Mouse (Mus musculus): Measurements from ENCODE around the gene Lrrc29. TPM values are rescaled to one million over a fixed set of nuclear protein-coding genes. Genes with fewer than 3 reads are reported as not detected.
A peak's percentile ranks its signal among the peaks of the same experiment; 100 is the strongest.

Lrrc29 gene
- polyA plus RNA-seq, 1 experiment from 2014 or later = 3.1 TPM

- no peak for ATAC-seq (ENCODE audit: insufficient read depth)
- H3K9me3 ChIP-seq (ENCODE audit: low read depth, low read length) = no peaks in the 10 kb centered on the region
- no peak for TF ChIP-seq CTCF (IDR thresholded peaks at IDR 0.05; ENCODE audit: low read depth)
- peaks cover 27% of the 10 kb centered on the region for H3K36me3 ChIP-seq (ENCODE audit: insufficient read depth)
- H3K9ac ChIP-seq = peak overlapping the region; percentile 83
- no peaks in the 10 kb centered on the region for H3K27me3 ChIP-seq (ENCODE audit: insufficient read depth, low read length)
- DNase-seq = peak; percentile 75
- peaks cover 45% of the 10 kb centered on the region for H3K4me1 ChIP-seq (ENCODE audit: insufficient read depth)
- H3K4me3 ChIP-seq (ENCODE audit: low read depth, low read length) = peak overlapping the region; percentile 84
- H3K27ac ChIP-seq (ENCODE audit: low read depth) = peak overlapping the region; percentile 96
- peak overlapping the region; percentile 90 for H3K4me2 ChIP-seq
- 26% methylated on average over 8 of the region's 8 CpGs for WGBS
Observed at GRCm38 (mm10) chr8:105343791-105344574, 17.9 kb upstream of the Lrrc29 start.

- peak overlapping the region; percentile 90 for H3K4me2 ChIP-seq
Observed at GRCm38 (mm10) chr8:105342768-105343167, 16.7 kb upstream of the Lrrc29 start.

GRCm38 (mm10) chr8:105341399-105341798, 15.3 kb upstream of the Lrrc29 start:
- Histone ChIP-seq H3K4me1 (ENCODE audit: insufficient read depth) (peaks cover 45% of the 10 kb centered on the region), H3K4me2 (peak overlapping the region; percentile 44; the same call in 1 of the 2 replicates), H3K9me3 (ENCODE audit: low read depth, low read length) (no peaks in the 10 kb centered on the region), H3K27ac (ENCODE audit: low read depth) (peak overlapping the region; percentile 97), H3K4me3 (ENCODE audit: low read depth, low read length) (no peak overlapping the region), H3K27me3 (ENCODE audit: insufficient read depth, low read length) (no peaks in the 10 kb centered on the region), H3K9ac (no peak overlapping the region), H3K36me3 (ENCODE audit: insufficient read depth) (peaks cover 52% of the 10 kb centered on the region)
- 31% methylated on average over 8 of the region's 8 CpGs for WGBS
- DNase-seq = peak; percentile 98
- ATAC-seq (ENCODE audit: insufficient read depth) = peak; percentile 89
- no peak for TF ChIP-seq CTCF (IDR thresholded peaks at IDR 0.05; ENCODE audit: low read depth)

More at GRCm38 (mm10) chr8:105342768-105343167, 16.7 kb upstream of the Lrrc29 start:
- 57% methylated on average over 4 of the region's 4 CpGs for WGBS
- peak overlapping the region; percentile 10; the same call in 1 of the 2 replicates for H3K4me3 ChIP-seq (ENCODE audit: low read depth, low read length)
- H3K27ac ChIP-seq (ENCODE audit: low read depth) = peak overlapping the region; percentile 96
- no peak for ATAC-seq (ENCODE audit: insufficient read depth)
- peaks cover 45% of the 10 kb centered on the region for H3K4me1 ChIP-seq (ENCODE audit: insufficient read depth)
- H3K9ac ChIP-seq = no peak overlapping the region; the same call in none of the 2 replicates
- no peak for DNase-seq
- H3K27me3 ChIP-seq (ENCODE audit: insufficient read depth, low read length) = no peaks in the 10 kb centered on the region
- no peak for TF ChIP-seq CTCF (IDR thresholded peaks at IDR 0.05; ENCODE audit: low read depth)
- H3K36me3 ChIP-seq (ENCODE audit: insufficient read depth) = peaks cover 39% of the 10 kb centered on the region
- H3K9me3 ChIP-seq (ENCODE audit: low read depth, low read length) = no peaks in the 10 kb centered on the region

GRCm38 (mm10) chr8:105339886-105340635, 14.0 kb upstream of the Lrrc29 start:
- Histone ChIP-seq H3K9me3 (ENCODE audit: low read depth, low read length) (no peaks in the 10 kb centered on the region), H3K27ac (ENCODE audit: low read depth) (peak overlapping the region; percentile 97), H3K4me1 (ENCODE audit: insufficient read depth) (peaks cover 34% of the 10 kb centered on the region), H3K4me3 (ENCODE audit: low read depth, low read length) (no peak overlapping the region), H3K36me3 (ENCODE audit: insufficient read depth) (peaks cover 66% of the 10 kb centered on the region), H3K27me3 (ENCODE audit: insufficient read depth, low read length) (no peaks in the 10 kb centered on the region), H3K4me2 (peak overlapping the region; percentile 44; the same call in 1 of the 2 replicates), H3K9ac (0 out of 2 replicates have a peak overlapping the region, but pooled peaks have one; percentile 4)
- DNase-seq (peak; percentile 63), ATAC-seq (ENCODE audit: insufficient read depth) (no peak)
- WGBS = 28% methylated on average over 6 of the region's 6 CpGs
- TF ChIP-seq CTCF (IDR thresholded peaks at IDR 0.05; ENCODE audit: low read depth) = no peak

GRCm38 (mm10) chr8:105338992-105339391, 12.9 kb upstream of the Lrrc29 start:
- 0 out of 2 replicates have a peak overlapping the region, but pooled peaks have one; percentile 15 for H3K27ac ChIP-seq (ENCODE audit: low read depth)
- no peak overlapping the region for H3K4me3 ChIP-seq (ENCODE audit: low read depth, low read length)
- H3K4me2 ChIP-seq = no peak overlapping the region
- H3K27me3 ChIP-seq (ENCODE audit: insufficient read depth, low read length) = no peaks in the 10 kb centered on the region
- H3K36me3 ChIP-seq (ENCODE audit: insufficient read depth) = peaks cover 71% of the 10 kb centered on the region
- ATAC-seq (ENCODE audit: insufficient read depth) (no peak), DNase-seq (no peak)
- 26% methylated on average over 4 of the region's 4 CpGs for WGBS
- TF ChIP-seq CTCF (IDR thresholded peaks at IDR 0.05; ENCODE audit: low read depth) = no peak
- no peak overlapping the region for H3K9ac ChIP-seq
- H3K4me1 ChIP-seq (ENCODE audit: insufficient read depth) = peaks cover 25% of the 10 kb centered on the region
- H3K9me3 ChIP-seq (ENCODE audit: low read depth, low read length) = no peaks in the 10 kb centered on the region

GRCm38 (mm10) chr8:105336373-105337130, 10.5 kb upstream of the Lrrc29 start:
- Histone ChIP-seq H3K27ac (ENCODE audit: low read depth) (no peak overlapping the region), H3K9me3 (ENCODE audit: low read depth, low read length) (no peaks in the 10 kb centered on the region), H3K27me3 (ENCODE audit: insufficient read depth, low read length) (no peaks in the 10 kb centered on the region), H3K4me1 (ENCODE audit: insufficient read depth) (peaks cover 14% of the 10 kb centered on the region), H3K9ac (no peak overlapping the region), H3K4me2 (no peak overlapping the region), H3K36me3 (ENCODE audit: insufficient read depth) (peaks cover 83% of the 10 kb centered on the region), H3K4me3 (ENCODE audit: low read depth, low read length) (no peak overlapping the region)
- 69% methylated on average over 32 of the region's 32 CpGs for WGBS
- ATAC-seq (ENCODE audit: insufficient read depth) (no peak), DNase-seq (no peak)
- no peak for TF ChIP-seq CTCF (IDR thresholded peaks at IDR 0.05; ENCODE audit: low read depth)

Data from lung, embryonic 14.5 days (tissue).